Mouse (Mus musculus) forebrain, postnatal 0 days (tissue): ENCODE measurements around the gene Rbp1. TPM values are rescaled to one million over a fixed set of nuclear protein-coding genes. Genes with fewer than 3 reads are reported as not detected.

Experiments used
- ATAC-seq: fragments of 200-750 bp; cut with Nextera tagmentation; 2 replicates; pipeline ENCODE4 v1.8.0; 2017; ENCODE audit warnings: mild to moderate bottlenecking, moderate library complexity
- DNase-seq: peaks from one replicate; pipeline ENCODE4 v3.0.0-alpha.2; 2015
- H3K27ac ChIP-seq: fragments of 300-500 bp; sonication (generic); 2 replicates; pipeline ENCODE4 v1.5.1; 2014; ENCODE audit warnings: low read depth, mild to moderate bottlenecking, antibody characterized with exemption, low read length, moderate library complexity, mixed read lengths
- H3K27me3 ChIP-seq: fragments of 300-500 bp; sonication (generic); 2 replicates; pipeline ENCODE4 v1.6.1; 2014; ENCODE audit warnings: mild to moderate bottlenecking, low read length, mixed read lengths; ENCODE audit not compliant: insufficient read depth
- H3K36me3 ChIP-seq: fragments of 300-500 bp; sonication (generic); 2 replicates; pipeline ENCODE4 v1.6.1; 2014; ENCODE audit warnings: mild to moderate bottlenecking, moderate library complexity; ENCODE audit not compliant: insufficient read depth
- H3K4me1 ChIP-seq: fragments of 300-500 bp; sonication (generic); 2 replicates; pipeline ENCODE4 v1.6.1; 2014; ENCODE audit warnings: antibody characterized with exemption; ENCODE audit not compliant: insufficient read depth
- H3K4me2 ChIP-seq: fragments of 300-500 bp; sonication (generic); 2 replicates; pipeline ENCODE4 v1.6.1; 2014; ENCODE audit warnings: low read depth, mild to moderate bottlenecking, moderate library complexity
- H3K4me3 ChIP-seq: fragments of 300-500 bp; sonication (generic); 2 replicates; pipeline ENCODE4 v1.5.1; 2014; ENCODE audit warnings: low read depth, low read length, mixed read lengths
- H3K9ac ChIP-seq: fragments of 300-500 bp; sonication (generic); 2 replicates; pipeline ENCODE4 v1.6.1; 2014; ENCODE audit warnings: mild to moderate bottlenecking
- H3K9me3 ChIP-seq: fragments of 300-500 bp; sonication (generic); 2 replicates; pipeline ENCODE4 v1.6.1; 2016; ENCODE audit warnings: low read length
- CTCF ChIP-seq: sonication (generic); IDR thresholded peaks from 2 replicates; pipeline ENCODE4 v1.5.1; 2016; ENCODE audit warnings: antibody characterized with exemption, control low read depth, low read depth
- whole genome bisulfite sequencing: fragments of 180-500 bp; shearing (Covaris S2); extraction: QIAGEN DNeasy Blood & Tissue Kit; methylation state at CpG from one replicate; pipeline ENCODE4 v1.1.7; 2014; 5-methylcytosine and 5-hydroxymethylcytosine counted together
- polyA plus RNA-seq: library from polyadenylated mRNA; unstranded; fragments of >200 nt; fragmentation: Nextera tagmentation; extraction: Ambion mirVana; gene quantifications from 2 replicates; pipeline ENCODE4 v1.2.1, GENCODE M21; 2015
- total RNA-seq: library from RNA; depleted of rRNA; stranded (reverse); fragments of >200 nt; gene quantifications from 2 replicates; pipeline ENCODE4 v1.2.3, GENCODE M21; 2014

Rbp1 gene
- total and polyA plus RNA-seq, 2 experiments from 2014 or later = 12.9 to 32.1 TPM

DNA sequence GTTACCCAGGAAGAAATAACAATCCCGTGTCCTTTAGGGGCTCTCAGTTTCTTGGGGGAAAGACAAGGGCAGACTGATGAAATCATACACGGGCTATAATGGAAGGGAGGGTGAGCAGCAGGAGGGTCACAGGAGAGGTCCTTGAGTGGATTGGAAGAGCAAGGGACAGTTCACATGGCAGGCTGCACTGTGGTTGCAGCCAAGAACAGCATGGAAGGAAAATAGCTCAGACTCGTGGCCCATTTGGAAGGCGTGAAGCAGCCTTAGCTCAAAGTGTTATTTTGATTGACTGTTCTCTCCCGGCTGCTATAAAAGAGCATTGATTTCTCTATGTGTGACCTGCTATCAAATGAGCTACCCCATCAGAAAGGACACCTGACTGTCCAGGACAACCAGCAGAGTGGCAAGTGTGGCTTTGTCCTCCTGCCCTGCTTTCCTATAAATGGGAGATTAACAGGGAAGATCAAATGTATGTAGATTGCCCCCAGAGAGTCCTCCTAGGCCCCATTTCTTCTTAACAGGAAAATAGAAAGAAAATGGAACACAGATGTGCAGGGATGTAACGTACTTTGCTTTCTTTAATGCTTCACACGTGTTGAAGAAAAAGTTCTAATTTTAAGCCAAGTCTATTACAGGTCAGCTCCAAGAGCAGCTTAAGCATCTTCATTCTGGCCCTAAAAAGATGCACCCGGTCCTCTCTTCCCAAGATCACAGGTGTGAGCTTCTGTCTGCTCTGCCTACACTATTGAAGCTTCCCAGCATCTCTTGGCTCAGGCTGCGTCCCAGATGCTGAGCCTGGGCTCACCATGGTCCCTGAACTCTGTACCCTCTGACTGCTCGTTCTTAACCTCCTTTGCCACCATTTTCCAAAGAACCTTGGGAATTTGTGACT is 34.8 kb upstream of the Rbp1 start:
- H3K4me3 ChIP-seq = no peak overlapping the region
- no peaks in the 10 kb centered on the region for H3K27me3 ChIP-seq
- ATAC-seq (no peak), DNase-seq (no peak)
- no peaks in the 10 kb centered on the region for H3K36me3 ChIP-seq
- TF ChIP-seq CTCF = no peak
- WGBS = 65% methylated on average over 10 of the region's 10 CpGs
- H3K27ac ChIP-seq = no peak overlapping the region
- no peak overlapping the region for H3K9ac ChIP-seq
- H3K4me2 ChIP-seq = no peak overlapping the region
- H3K9me3 ChIP-seq = no peaks in the 10 kb centered on the region
- H3K4me1 ChIP-seq = no peaks in the 10 kb centered on the region

DNA sequence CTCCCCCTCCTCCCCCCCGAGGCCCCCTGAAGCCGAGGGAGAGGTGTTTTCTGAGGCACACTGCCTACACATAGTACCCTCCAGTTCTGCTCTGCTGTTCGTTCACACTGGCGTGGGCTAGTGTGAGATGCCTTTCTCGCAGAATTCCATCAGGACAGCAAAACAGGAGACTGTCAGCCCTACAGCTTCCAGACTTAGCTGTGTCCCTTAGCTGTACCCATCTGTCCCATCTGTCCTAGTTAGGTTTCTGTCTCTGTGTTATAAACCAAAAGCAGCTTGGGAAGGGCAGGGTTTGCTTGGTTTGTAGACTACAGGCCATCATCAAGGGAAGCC is 34.2 kb upstream of the Rbp1 start:
- ATAC-seq = no peak

DNA sequence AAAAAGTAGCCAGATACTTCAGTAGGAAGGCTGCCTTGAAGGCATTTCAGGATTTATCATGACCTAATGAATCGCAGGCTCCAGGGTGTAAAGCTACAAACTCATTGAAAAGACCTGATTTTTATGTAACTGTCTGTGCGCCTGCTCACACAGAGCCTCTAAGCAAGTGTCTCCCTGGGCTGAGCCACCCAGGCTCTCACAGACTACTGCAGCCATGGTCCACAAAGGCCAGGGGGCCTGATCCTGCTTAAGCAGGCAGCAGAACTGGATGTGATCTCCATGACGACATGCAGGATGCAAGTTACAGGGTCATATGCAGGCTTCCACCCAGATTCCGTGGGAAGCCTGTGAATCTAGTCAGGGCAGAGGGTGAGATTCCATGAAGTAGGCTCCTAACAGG is 29.3 kb upstream of the Rbp1 start:
- Histone ChIP-seq H3K4me2 (no peak overlapping the region), H3K4me3 (no peak overlapping the region), H3K9ac (no peak overlapping the region), H3K27ac (no peak overlapping the region), H3K4me1 (no peaks in the 10 kb centered on the region), H3K27me3 (no peaks in the 10 kb centered on the region), H3K36me3 (no peaks in the 10 kb centered on the region), H3K9me3 (no peaks in the 10 kb centered on the region)
- TF ChIP-seq CTCF = no peak
- ATAC-seq = no peak
- DNase-seq = no peak
- WGBS = 70% methylated on average over 4 of the region's 4 CpGs

More for the DNA sequence above, 34.2 kb upstream of the Rbp1 start:
- H3K9ac ChIP-seq = no peak overlapping the region
- no peak overlapping the region for H3K4me2 ChIP-seq
- no peak for TF ChIP-seq CTCF
- WGBS = 85% methylated on average over 5 of the region's 5 CpGs
- H3K9me3 ChIP-seq = no peaks in the 10 kb centered on the region
- H3K27me3 ChIP-seq = no peaks in the 10 kb centered on the region
- H3K4me1 ChIP-seq = no peaks in the 10 kb centered on the region
- no peak overlapping the region for H3K4me3 ChIP-seq
- no peak overlapping the region for H3K27ac ChIP-seq
- no peaks in the 10 kb centered on the region for H3K36me3 ChIP-seq
- DNase-seq = no peak

DNA sequence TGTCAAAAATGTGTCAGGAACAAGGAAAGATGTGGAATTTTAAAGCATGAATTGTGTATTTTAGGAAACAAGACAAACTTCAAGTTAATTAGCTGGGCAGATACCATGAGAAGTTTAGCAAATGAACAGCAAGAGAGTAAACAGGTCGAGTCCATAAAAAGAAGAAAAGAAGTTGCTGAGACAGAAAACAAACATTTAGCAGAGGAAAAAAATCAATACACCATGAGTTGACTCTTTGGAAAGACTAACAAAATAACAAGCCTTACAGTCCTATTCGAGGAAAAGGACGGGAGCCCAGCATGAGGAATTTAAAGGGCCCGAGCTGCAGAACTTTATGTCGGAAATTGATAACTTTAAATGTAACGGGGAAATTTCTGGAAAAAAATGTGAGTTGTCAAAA is 25.6 kb upstream of the Rbp1 start:
- Histone ChIP-seq H3K9ac (no peak overlapping the region), H3K9me3 (no peaks in the 10 kb centered on the region), H3K4me3 (no peak overlapping the region), H3K4me1 (no peaks in the 10 kb centered on the region), H3K4me2 (no peak overlapping the region), H3K27me3 (no peaks in the 10 kb centered on the region), H3K36me3 (no peaks in the 10 kb centered on the region), H3K27ac (no peak overlapping the region)
- no peak for TF ChIP-seq CTCF
- 83% methylated on average over 6 of the region's 6 CpGs for WGBS
- DNase-seq = no peak
- no peak for ATAC-seq

DNA sequence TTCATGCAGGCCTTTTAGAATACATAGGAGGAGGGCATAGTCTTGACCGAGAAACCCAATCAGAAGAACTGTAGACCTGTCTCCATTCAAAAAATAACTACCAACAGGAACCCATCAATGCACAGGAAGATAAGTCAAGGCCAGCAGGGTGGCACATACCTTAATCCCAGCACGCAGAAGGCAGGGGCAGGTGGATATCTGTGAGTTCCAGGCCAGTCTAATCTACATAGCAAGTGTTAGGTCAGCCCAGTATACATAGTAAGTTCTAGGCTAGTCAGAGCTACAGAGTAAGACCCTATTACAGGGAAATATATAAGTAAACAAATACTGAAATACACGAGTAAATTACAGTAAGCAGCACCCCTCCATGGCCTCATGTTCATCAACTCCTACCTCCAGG is 24.9 kb upstream of the Rbp1 start:
- ATAC-seq = no peak
- Histone ChIP-seq H3K27me3 (no peaks in the 10 kb centered on the region), H3K36me3 (no peaks in the 10 kb centered on the region), H3K4me2 (no peak overlapping the region), H3K4me1 (no peaks in the 10 kb centered on the region), H3K9ac (no peak overlapping the region), H3K27ac (no peak overlapping the region), H3K9me3 (no peaks in the 10 kb centered on the region), H3K4me3 (no peak overlapping the region)
- no peak for DNase-seq
- 87% methylated on average over 3 of the region's 3 CpGs for whole genome bisulfite sequencing
- no peak for TF ChIP-seq CTCF

DNA sequence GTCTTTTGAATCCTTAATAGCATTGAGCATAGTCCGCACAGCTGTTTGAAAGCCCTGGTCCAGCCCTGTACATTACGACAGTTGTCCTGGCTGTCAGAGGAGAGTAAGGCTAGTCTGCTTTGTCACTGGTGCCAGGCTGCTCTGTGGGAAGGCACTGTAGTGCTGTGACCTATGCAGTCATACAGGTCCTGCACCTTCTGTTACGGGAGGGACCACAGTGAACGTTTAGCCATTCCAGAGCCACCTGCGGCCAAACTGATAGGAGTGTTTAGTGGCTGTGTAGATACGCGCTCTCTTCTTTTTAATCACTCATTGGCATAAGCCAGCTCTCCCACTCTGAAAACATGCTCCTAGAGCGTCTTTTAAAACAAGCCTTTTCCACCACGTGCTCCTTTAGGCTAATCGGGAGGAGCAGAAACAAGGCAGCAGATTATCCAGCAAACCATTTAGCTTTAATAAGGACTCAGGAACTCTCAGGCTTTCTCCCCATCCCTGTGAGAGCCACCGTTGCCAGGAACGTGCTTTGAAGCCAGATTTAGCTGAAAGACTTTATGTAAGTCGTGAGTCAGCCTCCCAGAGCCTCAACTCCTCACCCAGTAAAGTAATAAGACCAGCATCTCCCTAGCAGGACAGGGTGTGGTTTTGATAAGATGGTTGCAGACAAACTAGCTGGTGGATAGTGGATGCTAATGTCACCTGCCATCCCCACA is 22.4 kb upstream of the Rbp1 start:
- no peaks in the 10 kb centered on the region for H3K4me1 ChIP-seq
- 45% methylated on average over 13 of the region's 13 CpGs for WGBS

DNA sequence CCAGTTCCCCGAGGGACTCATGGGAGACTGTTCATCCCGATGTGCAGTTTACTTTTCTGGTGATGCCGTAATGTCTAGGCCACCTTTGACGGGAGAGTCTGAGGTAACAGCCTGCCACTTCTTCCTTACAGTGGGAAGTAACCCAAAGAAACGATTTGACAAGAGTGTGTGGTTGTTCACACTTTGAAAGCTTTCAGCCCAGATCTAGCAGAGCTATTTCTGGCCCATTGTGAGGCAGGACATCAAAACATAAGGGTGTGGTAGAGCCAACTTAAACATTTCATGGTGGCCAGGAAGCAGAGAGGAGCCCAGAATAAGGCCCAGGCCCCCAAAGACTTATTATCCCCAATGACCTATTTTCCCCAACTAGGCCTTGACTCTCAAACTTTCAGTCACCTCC is 21.1 kb upstream of the Rbp1 start:
- TF ChIP-seq CTCF = no peak
- no peak for DNase-seq
- Histone ChIP-seq H3K9ac (no peak overlapping the region), H3K36me3 (no peaks in the 10 kb centered on the region), H3K4me3 (no peak overlapping the region), H3K4me1 (no peaks in the 10 kb centered on the region), H3K9me3 (no peaks in the 10 kb centered on the region), H3K4me2 (no peak overlapping the region), H3K27ac (no peak overlapping the region), H3K27me3 (no peaks in the 10 kb centered on the region)
- no peak for ATAC-seq
- 94% methylated on average over 5 of the region's 5 CpGs for WGBS

More for the DNA sequence above, 22.4 kb upstream of the Rbp1 start:
- ATAC-seq = no peak
- no peak overlapping the region for H3K9ac ChIP-seq
- no peak overlapping the region for H3K4me3 ChIP-seq
- H3K27me3 ChIP-seq = no peaks in the 10 kb centered on the region
- no peak overlapping the region for H3K4me2 ChIP-seq
- DNase-seq = no peak
- H3K36me3 ChIP-seq = no peaks in the 10 kb centered on the region
- TF ChIP-seq CTCF = no peak
- H3K9me3 ChIP-seq = no peaks in the 10 kb centered on the region
- H3K27ac ChIP-seq = no peak overlapping the region
